In the genomic region with DNA sequence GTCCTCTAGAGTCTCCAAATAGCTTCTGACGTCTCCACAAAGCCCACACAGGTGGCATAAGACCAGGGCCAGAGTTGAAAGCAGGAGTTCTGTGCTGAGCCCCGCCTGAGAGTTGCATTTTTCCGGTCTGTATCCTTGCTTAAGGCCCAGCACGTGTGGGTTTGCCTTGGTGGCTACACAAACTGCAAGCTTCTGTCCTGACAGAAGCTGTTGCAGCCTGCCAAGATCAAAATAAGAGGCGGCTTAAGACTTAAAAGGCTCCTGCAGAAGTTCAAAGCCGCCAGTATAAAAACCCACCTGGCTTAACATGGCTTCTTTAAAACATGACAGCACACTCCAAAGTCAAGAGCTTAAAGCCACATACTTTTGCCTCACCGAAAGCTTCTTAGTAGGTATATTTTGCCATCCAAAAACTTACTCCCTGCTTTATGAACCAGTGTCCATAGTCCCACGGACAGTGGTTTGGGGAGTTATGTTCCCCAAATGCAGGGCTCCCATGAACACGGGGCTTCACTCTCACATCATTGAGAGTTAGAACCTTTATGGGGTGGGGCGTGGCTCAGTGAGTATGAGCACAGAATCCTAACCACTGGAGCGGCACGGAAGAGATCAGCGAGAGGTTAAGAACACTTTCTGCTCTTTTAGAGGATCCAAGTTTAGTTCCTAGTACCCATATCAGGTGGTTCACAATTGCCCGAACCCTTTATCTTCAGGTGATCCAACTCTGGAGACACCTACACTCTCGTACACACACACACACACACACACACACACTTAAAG, we compare ENCODE assay signal across 34 mouse cellular contexts.
A peak's percentile ranks its signal among the peaks of the same experiment; 100 is the strongest.
DNase-seq lines count a peak whose midpoint lies in the region; ATAC-seq lines count a peak whose summit lies in the region.
"Had no signal": no experiment of that assay in that cellular context is flagged by ENCODE, and none has a peak within 500 bp of the region (broad histone marks: within the 10 kb centered on the region; RNA-seq: fewer than 3 reads in every experiment).

No protein-coding gene starts in this region.

- no peaks in the 10 kb centered on the region for H3K27me3 ChIP-seq in intestine, embryonic 14.5 days (replicated peaks; ENCODE audit: control insufficient read depth, insufficient read depth, low read length)
- H3K27me3 ChIP-seq in intestine, embryonic 16.5 days (replicated peaks; ENCODE audit: control insufficient read depth, insufficient read depth, low read length): no peaks in the 10 kb centered on the region
- H3K27me3 ChIP-seq in limb, embryonic 10.5 days (ENCODE audit: low read depth, poor library complexity, severe bottlenecking): no peaks in the 10 kb centered on the region
- no peaks in the 10 kb centered on the region for H3K27me3 ChIP-seq in neural tube, embryonic 15.5 days (replicated peaks)
- H3K27me3 ChIP-seq: embryonic facial prominence, embryonic 13.5 days; forebrain, embryonic 12.5 days; heart, embryonic 15.5 days; hindbrain, embryonic 12.5 days; liver, embryonic 13.5 days; midbrain, embryonic 12.5 days; stomach, embryonic 15.5 days had no signal

- 74% methylated on average over 15 of the region's 15 CpGs for WGBS in intestine, embryonic 14.5 days
- WGBS in intestine, embryonic 16.5 days: 78% methylated on average over 15 of the region's 15 CpGs
- 75% methylated on average over 15 of the region's 15 CpGs for WGBS in limb, embryonic 10.5 days
- 78% methylated on average over 15 of the region's 15 CpGs for WGBS in neural tube, embryonic 15.5 days

- intact Hi-C loops in left cerebral cortex, postnatal 14 days (cut with DNase I): no loop called here

- peak overlapping the region; percentile 4; the same call in 1 of the 2 replicates for H3K27ac ChIP-seq in intestine, embryonic 14.5 days (ENCODE audit: low read depth)
- no peak overlapping the region for H3K27ac ChIP-seq in intestine, embryonic 16.5 days (ENCODE audit: low read length)
- H3K27ac ChIP-seq in limb, embryonic 10.5 days: no peak overlapping the region
- H3K27ac ChIP-seq in neural tube, embryonic 15.5 days (replicated peaks): no peak overlapping the region
- H3K27ac ChIP-seq: embryonic facial prominence, embryonic 13.5 days; forebrain, embryonic 12.5 days; heart, embryonic 10.5 days; heart, embryonic 15.5 days; hindbrain, embryonic 12.5 days; hindbrain, postnatal 0 days; left cerebral cortex, adult 2 months; liver, embryonic 13.5 days; midbrain, embryonic 12.5 days; stomach, embryonic 15.5 days had no signal

- H3K4me2 ChIP-seq in intestine, embryonic 14.5 days (ENCODE audit: low read length): no peak overlapping the region
- no peak overlapping the region for H3K4me2 ChIP-seq in intestine, embryonic 16.5 days (ENCODE audit: low read depth, low read length)
- no peak overlapping the region for H3K4me2 ChIP-seq in neural tube, embryonic 15.5 days
- H3K4me2 ChIP-seq: embryonic facial prominence, embryonic 13.5 days; forebrain, embryonic 12.5 days; heart, embryonic 15.5 days; hindbrain, embryonic 12.5 days; liver, embryonic 13.5 days; midbrain, embryonic 12.5 days; stomach, embryonic 15.5 days had no signal

- H3K36me3 ChIP-seq in intestine, embryonic 14.5 days (ENCODE audit: control insufficient read depth, insufficient read depth, low read length): no peaks in the 10 kb centered on the region
- no peaks in the 10 kb centered on the region for H3K36me3 ChIP-seq in intestine, embryonic 16.5 days (ENCODE audit: control insufficient read depth, insufficient read depth, low read length)
- H3K36me3 ChIP-seq in limb, embryonic 10.5 days: no peaks in the 10 kb centered on the region
- no peaks in the 10 kb centered on the region for H3K36me3 ChIP-seq in neural tube, embryonic 15.5 days
- H3K36me3 ChIP-seq: embryonic facial prominence, embryonic 13.5 days; forebrain, embryonic 12.5 days; heart, embryonic 10.5 days; heart, embryonic 15.5 days; hindbrain, embryonic 12.5 days; liver, embryonic 13.5 days; midbrain, embryonic 12.5 days; stomach, embryonic 15.5 days had no signal

- no peak overlapping the region for H3K9ac ChIP-seq in intestine, embryonic 14.5 days (ENCODE audit: low read length)
- no peak overlapping the region for H3K9ac ChIP-seq in intestine, embryonic 16.5 days (ENCODE audit: low read depth, low read length)
- no peak overlapping the region for H3K9ac ChIP-seq in neural tube, embryonic 15.5 days (replicated peaks)
- H3K9ac ChIP-seq: embryonic facial prominence, embryonic 13.5 days; forebrain, embryonic 12.5 days; forebrain, postnatal 0 days; heart, embryonic 15.5 days; hindbrain, embryonic 12.5 days; liver, embryonic 13.5 days; midbrain, embryonic 12.5 days; stomach, embryonic 15.5 days had no signal

- ATAC-seq in intestine, embryonic 14.5 days (replicated peaks; ENCODE audit: low FRiP score, low TSS enrichment, low read depth): no peak
- ATAC-seq in intestine, embryonic 16.5 days: no peak
- ATAC-seq in neural tube, embryonic 15.5 days (ENCODE audit: low FRiP score): no peak
- ATAC-seq: activated CD4-positive, CD25-positive, alpha-beta regulatory T cell, adult 4 months; CD4-positive, CD25-positive, alpha-beta regulatory T cell, adult 4 months; forebrain, postnatal 0 days; hindbrain, postnatal 0 days; intestine, postnatal 0 days; lung, postnatal 0 days had no signal

- no peak for DNase-seq in intestine, embryonic 14.5 days (ENCODE audit: low spot score)
- peak; percentile 7 for DNase-seq in limb, embryonic 10.5 days (ENCODE audit: low spot score)
- DNase-seq in thymus, postnatal 10 days (ENCODE audit: low spot score in 2 of 2): peak; percentile 63 to 69
- no peak for DNase-seq in retina, embryonic 14.5 days (ENCODE audit: low spot score)
- DNase-seq in left cerebral cortex, postnatal 14 days (ENCODE audit: low spot score in 2 of 2): no peak
- DNase-seq: adrenal gland, adult 2 months; cerebellum, adult 2 months; embryo, embryonic 11 days; forebrain, postnatal 0 days; gastrocnemius, postnatal 10 days; heart, postnatal 36 days; kidney, adult 9 months; kidney, postnatal 14 days; liver, embryonic 13.5 days; lung, adult 18-20 months; lung, postnatal 4 days; right cerebral cortex, postnatal 25 days had no signal

- no peaks in the 10 kb centered on the region for H3K4me1 ChIP-seq in intestine, embryonic 14.5 days (replicated peaks; ENCODE audit: control insufficient read depth, insufficient read depth, low read length)
- H3K4me1 ChIP-seq in intestine, embryonic 16.5 days (ENCODE audit: control insufficient read depth, insufficient read depth, low read length): no peaks in the 10 kb centered on the region
- no peaks in the 10 kb centered on the region for H3K4me1 ChIP-seq in limb, embryonic 10.5 days
- no peaks in the 10 kb centered on the region for H3K4me1 ChIP-seq in neural tube, embryonic 15.5 days
- H3K4me1 ChIP-seq: embryonic facial prominence, embryonic 13.5 days; forebrain, embryonic 12.5 days; heart, embryonic 10.5 days; heart, embryonic 15.5 days; hindbrain, embryonic 12.5 days; liver, embryonic 13.5 days; megakaryocyte, embryonic 14.5 days; midbrain, embryonic 12.5 days; stomach, embryonic 15.5 days had no signal

- H3K9me3 ChIP-seq in intestine, embryonic 14.5 days (ENCODE audit: control insufficient read depth, low read length): no peaks in the 10 kb centered on the region
- no peaks in the 10 kb centered on the region for H3K9me3 ChIP-seq in intestine, embryonic 16.5 days (ENCODE audit: control insufficient read depth, low read length)
- H3K9me3 ChIP-seq in limb, embryonic 10.5 days (replicated peaks): no peaks in the 10 kb centered on the region
- no peaks in the 10 kb centered on the region for H3K9me3 ChIP-seq in neural tube, embryonic 15.5 days (replicated peaks)
- H3K9me3 ChIP-seq: embryonic facial prominence, embryonic 13.5 days; forebrain, embryonic 12.5 days; heart, embryonic 10.5 days; heart, embryonic 15.5 days; hindbrain, embryonic 12.5 days; liver, embryonic 13.5 days; midbrain, embryonic 12.5 days; stomach, embryonic 15.5 days had no signal

- no peak overlapping the region for H3K4me3 ChIP-seq in intestine, embryonic 14.5 days (ENCODE audit: low read depth, low read length)
- no peak overlapping the region for H3K4me3 ChIP-seq in intestine, embryonic 16.5 days (ENCODE audit: low read length)
- H3K4me3 ChIP-seq in limb, embryonic 10.5 days: no peak overlapping the region
- no peak overlapping the region for H3K4me3 ChIP-seq in neural tube, embryonic 15.5 days (replicated peaks)
- H3K4me3 ChIP-seq: embryonic facial prominence, embryonic 13.5 days; forebrain, embryonic 12.5 days; heart, embryonic 10.5 days; heart, embryonic 15.5 days; hindbrain, embryonic 12.5 days; left cerebral cortex, adult 2 months; liver, embryonic 13.5 days; megakaryocyte, embryonic 14.5 days; midbrain, embryonic 12.5 days; myocyte; stomach, embryonic 15.5 days had no signal

Comparison
In these comparisons a context has a peak if more than half of its experiments do, and no peak if none do; other contexts are left out.
1. DNase-seq: peak in limb, embryonic 10.5 days (single experiment) and thymus, postnatal 10 days (2 of 2); none in intestine, embryonic 14.5 days (single experiment), retina, embryonic 14.5 days (single experiment) and left cerebral cortex, postnatal 14 days (0 of 2).